Mouse (Mus musculus): ENCODE measurements at regions not wholly inside any gene's neighbourhood (a gene's known extent, or its start where the extent isn't known, plus 50 kb on each side); places are given as distances from the start of the nearest gene placed in this dataset.

DNA sequence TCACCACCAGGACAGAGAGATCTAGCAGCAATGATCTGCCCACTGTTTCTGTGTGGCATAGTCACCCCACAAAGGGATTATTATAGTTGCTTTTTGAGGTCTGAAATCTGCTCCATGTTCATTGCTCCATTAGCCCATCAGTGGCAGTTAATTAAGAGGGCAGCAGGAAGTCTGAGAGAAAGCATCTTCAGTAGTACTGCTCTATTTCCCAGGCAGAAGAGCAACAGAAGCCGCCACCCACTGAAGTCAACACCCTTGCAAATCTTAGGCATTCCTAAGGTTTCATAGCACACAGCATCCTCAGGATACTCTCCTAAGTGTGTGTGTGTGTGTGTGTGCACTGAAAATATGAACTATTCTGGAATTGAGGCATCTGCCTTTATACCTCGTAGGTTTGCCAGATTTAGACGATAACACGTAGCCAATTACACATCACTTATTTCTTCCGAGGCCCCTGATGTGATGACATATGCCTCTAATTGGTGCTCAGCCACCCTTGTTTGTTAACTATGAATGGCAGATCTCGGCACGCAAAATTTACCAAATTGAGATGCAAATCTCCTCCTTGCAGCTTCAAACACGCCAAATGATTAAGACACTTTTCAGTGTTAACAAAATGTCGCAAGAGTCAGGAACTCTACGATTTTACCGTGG lies 161.0 kb upstream of the Lyplal1 start:
- ATAC-seq (ENCODE audit: insufficient read depth) (peak; percentile 38; the same call in 1 of the 2 replicates), DNase-seq (peak; percentile 67)
- Histone ChIP-seq H3K36me3 (ENCODE audit: insufficient read depth) (no peaks in the 10 kb centered on the region), H3K27me3 (ENCODE audit: insufficient read depth, low read length) (no peaks in the 10 kb centered on the region), H3K9ac (no peak overlapping the region), H3K4me2 (peak overlapping the region; percentile 31), H3K9me3 (ENCODE audit: low read depth, low read length) (no peaks in the 10 kb centered on the region), H3K4me3 (ENCODE audit: low read depth, low read length) (no peak overlapping the region), H3K27ac (ENCODE audit: low read depth) (no peak overlapping the region), H3K4me1 (ENCODE audit: insufficient read depth) (no peaks in the 10 kb centered on the region; the same call in 1 of the 2 replicates)
- TF ChIP-seq CTCF (IDR thresholded peaks at IDR 0.05; ENCODE audit: low read depth), result no peak
- WGBS, result 48% methylated on average over 11 of the region's 11 CpGs

- WGBS, result 73% methylated on average over 2 of the region's 2 CpGs
- ATAC-seq (ENCODE audit: insufficient read depth), result no peak
These were observed 154.3 kb upstream of the Lyplal1 start for GRCm38 (mm10) chr1:186271436-186271835.

GRCm38 (mm10) chr1:186267317-186267716 lies 150.2 kb upstream of the Lyplal1 start:
- Histone ChIP-seq H3K9me3 (ENCODE audit: low read depth, low read length) (peaks cover 4% of the 10 kb centered on the region; the same call in 1 of the 2 replicates), H3K36me3 (ENCODE audit: insufficient read depth) (no peaks in the 10 kb centered on the region), H3K4me3 (ENCODE audit: low read depth, low read length) (no peak overlapping the region), H3K4me2 (no peak overlapping the region), H3K9ac (no peak overlapping the region), H3K27ac (ENCODE audit: low read depth) (no peak overlapping the region), H3K27me3 (ENCODE audit: insufficient read depth, low read length) (no peaks in the 10 kb centered on the region), H3K4me1 (ENCODE audit: insufficient read depth) (peaks cover 11% of the 10 kb centered on the region)
- TF ChIP-seq CTCF (IDR thresholded peaks at IDR 0.05; ENCODE audit: low read depth), result no peak
- DNase-seq, result no peak
- 59% methylated on average over 2 of the region's 2 CpGs for WGBS
- ATAC-seq (ENCODE audit: insufficient read depth), result no peak

More at GRCm38 (mm10) chr1:186271436-186271835, 154.3 kb upstream of the Lyplal1 start:
- Histone ChIP-seq H3K36me3 (ENCODE audit: insufficient read depth) (no peaks in the 10 kb centered on the region), H3K27ac (ENCODE audit: low read depth) (no peak overlapping the region), H3K27me3 (ENCODE audit: insufficient read depth, low read length) (no peaks in the 10 kb centered on the region), H3K4me1 (ENCODE audit: insufficient read depth) (no peaks in the 10 kb centered on the region), H3K4me3 (ENCODE audit: low read depth, low read length) (no peak overlapping the region), H3K9me3 (ENCODE audit: low read depth, low read length) (peaks cover 1% of the 10 kb centered on the region; the same call in 1 of the 2 replicates), H3K4me2 (no peak overlapping the region), H3K9ac (no peak overlapping the region)
- DNase-seq, result no peak
- no peak for TF ChIP-seq CTCF (IDR thresholded peaks at IDR 0.05; ENCODE audit: low read depth)

GRCm38 (mm10) chr1:186264639-186265038 lies 147.5 kb upstream of the Lyplal1 start:
- H3K4me2 ChIP-seq, result no peak overlapping the region
- no peaks in the 10 kb centered on the region for H3K36me3 ChIP-seq (ENCODE audit: insufficient read depth)
- H3K9me3 ChIP-seq (ENCODE audit: low read depth, low read length), result peaks cover 4% of the 10 kb centered on the region; the same call in 1 of the 2 replicates
- no peak overlapping the region for H3K4me3 ChIP-seq (ENCODE audit: low read depth, low read length)
- peak overlapping the region; percentile 81 for H3K27ac ChIP-seq (ENCODE audit: low read depth)
- H3K4me1 ChIP-seq (ENCODE audit: insufficient read depth), result peaks cover 27% of the 10 kb centered on the region
- no peak overlapping the region for H3K9ac ChIP-seq
- peak; percentile 48; the same call in 1 of the 2 replicates for ATAC-seq (ENCODE audit: insufficient read depth)
- peak; percentile 89 for DNase-seq
- H3K27me3 ChIP-seq (ENCODE audit: insufficient read depth, low read length), result no peaks in the 10 kb centered on the region
- TF ChIP-seq CTCF (IDR thresholded peaks at IDR 0.05; ENCODE audit: low read depth), result no peak
- WGBS, result 23% methylated on average over 3 of the region's 3 CpGs

GRCm38 (mm10) chr1:186263955-186264354 lies 146.8 kb upstream of the Lyplal1 start:
- Histone ChIP-seq H3K4me2 (no peak overlapping the region), H3K4me1 (ENCODE audit: insufficient read depth) (peaks cover 27% of the 10 kb centered on the region), H3K36me3 (ENCODE audit: insufficient read depth) (no peaks in the 10 kb centered on the region), H3K27ac (ENCODE audit: low read depth) (0 out of 2 replicates have a peak overlapping the region, but pooled peaks have one; percentile 10), H3K4me3 (ENCODE audit: low read depth, low read length) (no peak overlapping the region), H3K27me3 (ENCODE audit: insufficient read depth, low read length) (no peaks in the 10 kb centered on the region), H3K9ac (no peak overlapping the region), H3K9me3 (ENCODE audit: low read depth, low read length) (peaks cover 4% of the 10 kb centered on the region; the same call in 1 of the 2 replicates)
- ATAC-seq (ENCODE audit: insufficient read depth) (no peak), DNase-seq (peak; percentile 47)
- no peak for TF ChIP-seq CTCF (IDR thresholded peaks at IDR 0.05; ENCODE audit: low read depth)
- 35% methylated on average over 7 of the region's 7 CpGs for WGBS

- H3K4me2 ChIP-seq, result no peak overlapping the region
- H3K4me1 ChIP-seq (ENCODE audit: insufficient read depth), result peaks cover 27% of the 10 kb centered on the region
- no peaks in the 10 kb centered on the region for H3K36me3 ChIP-seq (ENCODE audit: insufficient read depth)
- no peak overlapping the region for H3K4me3 ChIP-seq (ENCODE audit: low read depth, low read length)
- 0 out of 2 replicates have a peak overlapping the region, but pooled peaks have one; percentile 3 for H3K27ac ChIP-seq (ENCODE audit: low read depth)
- H3K27me3 ChIP-seq (ENCODE audit: insufficient read depth, low read length), result no peaks in the 10 kb centered on the region
- TF ChIP-seq CTCF (IDR thresholded peaks at IDR 0.05; ENCODE audit: low read depth), result no peak
- H3K9me3 ChIP-seq (ENCODE audit: low read depth, low read length), result peaks cover 4% of the 10 kb centered on the region; the same call in 1 of the 2 replicates
- H3K9ac ChIP-seq, result no peak overlapping the region
- WGBS, result 61% methylated on average over 3 of the region's 3 CpGs
- no peak for DNase-seq
- ATAC-seq (ENCODE audit: insufficient read depth), result no peak
These were observed 146.1 kb upstream of the Lyplal1 start for GRCm38 (mm10) chr1:186263196-186263595.

DNA sequence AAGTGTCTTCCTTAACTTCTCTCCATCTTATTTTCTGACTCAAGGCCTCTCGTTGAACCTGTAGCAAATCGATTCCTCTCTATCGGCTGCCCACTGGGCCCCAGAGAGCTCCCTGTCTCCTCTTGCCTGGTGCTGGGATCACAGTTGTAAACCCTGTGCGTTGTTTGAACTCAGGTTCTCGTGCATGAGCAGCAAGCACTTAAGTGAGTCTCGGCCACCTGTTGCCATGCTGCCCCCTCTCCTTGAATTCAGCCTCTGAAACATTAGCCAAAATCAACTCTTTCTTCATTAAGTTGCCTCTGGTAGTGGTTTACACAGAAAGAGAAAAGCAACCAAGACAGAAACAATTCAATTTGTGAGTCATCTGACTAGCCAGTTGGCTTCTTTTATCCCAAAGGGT lies 144.9 kb upstream of the Lyplal1 start:
- H3K4me2 ChIP-seq, result no peak overlapping the region
- no peak for TF ChIP-seq CTCF (IDR thresholded peaks at IDR 0.05; ENCODE audit: low read depth)
- no peaks in the 10 kb centered on the region for H3K36me3 ChIP-seq (ENCODE audit: insufficient read depth)
- peaks cover 4% of the 10 kb centered on the region; the same call in 1 of the 2 replicates for H3K9me3 ChIP-seq (ENCODE audit: low read depth, low read length)
- ATAC-seq (ENCODE audit: insufficient read depth) (no peak), DNase-seq (no peak)
- no peaks in the 10 kb centered on the region for H3K27me3 ChIP-seq (ENCODE audit: insufficient read depth, low read length)
- no peak overlapping the region for H3K4me3 ChIP-seq (ENCODE audit: low read depth, low read length)
- H3K4me1 ChIP-seq (ENCODE audit: insufficient read depth), result peaks cover 27% of the 10 kb centered on the region
- WGBS, result 49% methylated on average over 6 of the region's 6 CpGs
- H3K27ac ChIP-seq (ENCODE audit: low read depth), result peak overlapping the region; percentile 71
- no peak overlapping the region for H3K9ac ChIP-seq

All from lung, embryonic 14.5 days (tissue).